Mouse (Mus musculus) neural tube, embryonic 11.5 days (tissue): ENCODE data around the gene Zfp595. TPM values are rescaled to one million over a fixed set of nuclear protein-coding genes. Genes with fewer than 3 reads are reported as not detected.
"Not testable (repeated sequence)": the region's sequence is repeated elsewhere in the genome, so short reads cannot be mapped to it uniquely, and the experiment has no call there.

ENCODE experiments used
- ATAC-seq: fragments of 200-750 bp; cut with Nextera tagmentation; 2 replicates; pipeline ENCODE4 v1.8.0; 2017; ENCODE audit warnings: moderate number of reproducible peaks, mild to moderate bottlenecking, moderate TSS enrichment, moderate library complexity; ENCODE audit not compliant: insufficient read depth, low FRiP score, low TSS enrichment
- DNase-seq: peaks from one replicate; pipeline ENCODE4 v3.0.0-alpha.2; 2015; ENCODE audit warnings: low spot score
- H3K27ac ChIP-seq: fragments of 300-500 bp; sonication (generic); 2 replicates; pipeline ENCODE4 v1.5.1; 2014; ENCODE audit warnings: low read depth, mild to moderate bottlenecking, low read length
- H3K27me3 ChIP-seq: fragments of 300-500 bp; sonication (generic); 2 replicates; pipeline ENCODE4 v1.6.1; 2014; ENCODE audit warnings: mild to moderate bottlenecking, low read length, mixed read lengths; ENCODE audit not compliant: control insufficient read depth, insufficient read depth
- H3K36me3 ChIP-seq: fragments of 300-500 bp; sonication (generic); 2 replicates; pipeline ENCODE4 v1.6.1; 2014; ENCODE audit warnings: mild to moderate bottlenecking, low read length, moderate library complexity, mixed read lengths; ENCODE audit not compliant: control insufficient read depth, insufficient read depth
- H3K4me1 ChIP-seq: fragments of 300-500 bp; sonication (generic); 2 replicates; pipeline ENCODE4 v1.6.1; 2014; ENCODE audit warnings: low read length, mixed read lengths; ENCODE audit not compliant: control insufficient read depth, insufficient read depth
- H3K4me2 ChIP-seq: fragments of 300-500 bp; sonication (generic); 2 replicates; pipeline ENCODE4 v1.6.1; 2014; ENCODE audit warnings: low read depth, mild to moderate bottlenecking, moderate library complexity
- H3K4me3 ChIP-seq: fragments of 300-500 bp; sonication (generic); 2 replicates; pipeline ENCODE4 v1.5.1; 2014; ENCODE audit warnings: low read depth, low read length
- H3K9ac ChIP-seq: fragments of 300-500 bp; sonication (generic); 2 replicates; pipeline ENCODE4 v1.6.1; 2014; ENCODE audit warnings: mild to moderate bottlenecking, low read length
- H3K9me3 ChIP-seq: fragments of 300-500 bp; sonication (generic); 2 replicates; pipeline ENCODE4 v1.6.1; 2016; ENCODE audit warnings: low read length; ENCODE audit not compliant: control insufficient read depth
- WGBS: fragments of 180-500 bp; shearing (Covaris S2); extraction: QIAGEN DNeasy Blood & Tissue Kit; methylation state at CpG from one replicate; pipeline ENCODE4 v1.1.7; 2014; 5-methylcytosine and 5-hydroxymethylcytosine counted together
- polyA plus RNA-seq: library from polyadenylated mRNA; unstranded; fragments of >200 nt; fragmentation: Nextera tagmentation; extraction: Ambion mirVana; gene quantifications from 2 replicates; pipeline ENCODE4 v1.2.1, GENCODE M21; 2014

Gene Zfp595
- polyA plus RNA-seq, result 1.9 and 2.0 TPM in 2 replicates

DNA sequence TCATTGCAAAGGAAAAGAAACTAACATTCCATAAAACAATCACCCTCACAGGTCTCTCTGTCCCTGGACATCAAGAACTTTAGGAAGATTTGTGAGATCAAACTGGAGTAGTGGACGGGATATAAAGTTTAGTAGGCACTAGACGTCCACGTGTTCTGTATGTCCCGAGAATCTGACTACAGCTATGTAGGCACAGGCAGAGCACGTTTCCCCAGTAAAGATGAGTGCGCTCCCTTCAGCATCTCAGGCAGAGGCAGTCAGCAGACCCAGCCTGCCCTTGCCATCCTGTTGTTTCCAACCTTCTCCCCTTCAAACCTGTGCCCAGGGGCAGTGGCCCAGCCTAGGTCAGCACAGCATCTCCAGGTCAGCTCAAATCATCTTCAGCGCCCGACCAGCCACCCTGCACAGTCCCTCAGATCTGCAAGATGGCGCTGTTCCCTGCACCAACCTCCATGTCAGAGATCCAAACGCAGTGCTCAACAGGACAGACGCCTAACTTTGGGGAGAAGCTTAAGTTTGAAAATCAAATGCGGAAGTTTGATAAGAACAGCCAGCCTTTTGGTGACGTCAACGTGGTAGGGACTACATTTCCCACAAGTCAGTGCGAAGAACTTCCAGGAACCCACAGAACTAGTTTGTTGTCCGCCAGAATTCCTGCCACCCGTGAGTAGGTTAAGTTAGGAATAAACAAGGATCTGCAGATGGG lies at the start of gene Zfp595:
Zfp595 (minus strand) TSS at position 552 of the 706 bp plus-strand sequence.
- Histone ChIP-seq H3K9ac (peak within 1 kb of the TSS; percentile 52), H3K27ac (no peak within 1 kb of the TSS), H3K36me3 (no peaks in the 10 kb centered on the region), H3K4me1 (no peaks in the 10 kb centered on the region), H3K27me3 (no peaks in the 10 kb centered on the region), H3K4me3 (peak within 1 kb of the TSS; percentile 47), H3K4me2 (peak within 1 kb of the TSS; percentile 57), H3K9me3 (no peaks in the 10 kb centered on the region)
- 19% methylated on average over 17 of the region's 17 CpGs for WGBS
- DNase-seq (peak; percentile 78), ATAC-seq (peak; percentile 86)

DNA sequence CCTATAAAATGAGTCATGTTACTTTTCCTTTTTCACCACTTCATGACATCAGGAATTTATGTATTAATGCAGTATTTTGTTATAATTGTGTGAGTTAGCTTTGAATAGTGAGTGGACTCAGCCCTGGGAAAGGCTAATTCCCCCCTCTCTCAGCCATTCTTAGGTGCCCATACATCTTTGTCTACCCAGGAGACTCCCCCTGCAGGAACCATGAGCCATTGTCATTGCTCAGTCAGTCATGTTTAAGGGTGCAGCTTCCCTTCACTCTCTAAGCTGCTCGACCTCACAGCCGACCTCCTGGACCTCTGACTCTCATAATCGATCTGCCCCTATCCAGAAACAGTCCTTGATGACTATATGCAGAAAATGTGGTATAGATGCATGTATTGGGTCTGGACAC lies 43.9 kb upstream of the Zfp595 start:
- not testable (repeated sequence) for H3K4me1 ChIP-seq, ATAC-seq, H3K27ac ChIP-seq, H3K9me3 ChIP-seq, H3K27me3 ChIP-seq, H3K9ac ChIP-seq, DNase-seq, H3K36me3 ChIP-seq, H3K4me3 ChIP-seq, H3K4me2 ChIP-seq
- 59% methylated on average over 3 of the region's 3 CpGs for WGBS

GRCm38 (mm10) chr13:67375050-67375911 lies 42.9 kb upstream of the Zfp595 start, which contains the start of the genes Gm28041 and Zfp456:
Gene Gm28041 (minus strand): TSS chr13:67375733.
Gene Zfp456 (minus strand): TSS chr13:67375810.
- H3K4me3 ChIP-seq, result peak within 1 kb of the TSS; percentile 32
- peak; percentile 71 for DNase-seq
- peak; percentile 90 for ATAC-seq
- H3K36me3 ChIP-seq, H3K27ac ChIP-seq, H3K9ac ChIP-seq, H3K27me3 ChIP-seq, H3K9me3 ChIP-seq, H3K4me1 ChIP-seq: not testable (repeated sequence)
- 15% methylated on average over 14 of the region's 15 CpGs for WGBS
- H3K4me2 ChIP-seq, result peak within 1 kb of the TSS; percentile 39

DNA sequence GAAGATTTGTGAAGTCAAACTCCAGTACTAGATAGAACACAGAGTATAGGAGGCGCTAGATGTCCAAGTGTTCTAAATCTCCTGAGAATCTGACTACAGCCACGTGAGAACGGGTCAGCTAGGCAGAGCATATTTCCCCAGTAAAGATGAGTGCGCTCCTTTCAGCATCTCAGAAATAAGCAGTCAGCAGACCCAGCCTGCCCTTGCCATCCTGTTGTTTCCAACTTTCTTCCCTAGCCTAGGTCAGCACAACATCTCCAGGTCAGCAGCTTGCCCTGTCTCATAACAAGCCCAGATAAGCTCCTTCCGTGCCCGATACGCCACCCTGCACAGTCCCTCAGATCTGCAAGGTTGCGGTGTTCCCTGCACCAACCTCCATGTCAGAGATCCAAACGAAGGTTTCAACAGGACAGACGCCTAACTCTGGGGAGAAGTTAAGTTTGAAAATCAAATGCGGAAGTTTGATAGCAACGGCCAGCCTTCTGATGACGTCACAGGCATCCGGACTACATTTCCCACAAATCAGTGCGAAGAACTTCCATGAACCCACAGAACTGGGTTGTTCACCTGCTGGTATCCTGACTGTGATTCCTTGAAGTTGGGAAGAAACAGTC lies 27.9 kb upstream of the Zfp595 start, which contains the start of the genes Gm28044 and Zfp953:
Gm28044 (minus strand) TSS at position 406 of the 614 bp plus-strand sequence.
Zfp953 (minus strand) TSS at position 475 of the 614 bp plus-strand sequence.
- ATAC-seq (peak; percentile 90), DNase-seq (peak; percentile 85)
- under 1% methylated on average over 15 of the region's 15 CpGs for WGBS
- H3K9ac ChIP-seq, result peak within 1 kb of the TSS; percentile 61
- H3K4me3 ChIP-seq, result peak within 1 kb of the TSS; percentile 62
- H3K4me2 ChIP-seq, result peak within 1 kb of the TSS; percentile 49
- H3K27ac ChIP-seq, result no peak within 1 kb of the TSS
- H3K36me3 ChIP-seq, result no peaks in the 10 kb centered on the region
- H3K9me3 ChIP-seq, result no peaks in the 10 kb centered on the region
- H3K27me3 ChIP-seq, result no peaks in the 10 kb centered on the region
- no peaks in the 10 kb centered on the region; the same call in 1 of the 2 replicates for H3K4me1 ChIP-seq

GRCm38 (mm10) chr13:67351854-67352253 lies 19.5 kb upstream of the Zfp595 start:
- Histone ChIP-seq H3K36me3 (no peaks in the 10 kb centered on the region), H3K4me2 (no peak overlapping the region), H3K4me1 (no peaks in the 10 kb centered on the region), H3K4me3 (no peak overlapping the region), H3K27me3 (no peaks in the 10 kb centered on the region), H3K9ac (no peak overlapping the region), H3K27ac (no peak overlapping the region), H3K9me3 (no peaks in the 10 kb centered on the region)
- ATAC-seq (no peak), DNase-seq (no peak)

- H3K9me3 ChIP-seq, result no peaks in the 10 kb centered on the region
- ATAC-seq (no peak), DNase-seq (no peak)
- WGBS, result 92% methylated on average over 2 of the region's 2 CpGs
- H3K27me3 ChIP-seq, result no peaks in the 10 kb centered on the region
- no peak overlapping the region for H3K4me3 ChIP-seq
- H3K9ac ChIP-seq, result no peak overlapping the region
- no peaks in the 10 kb centered on the region for H3K4me1 ChIP-seq
- H3K36me3 ChIP-seq, result no peaks in the 10 kb centered on the region
- no peak overlapping the region for H3K4me2 ChIP-seq
- no peak overlapping the region for H3K27ac ChIP-seq
Measured at GRCm38 (mm10) chr13:67343422-67343821, 11.1 kb upstream of the Zfp595 start.

DNA sequence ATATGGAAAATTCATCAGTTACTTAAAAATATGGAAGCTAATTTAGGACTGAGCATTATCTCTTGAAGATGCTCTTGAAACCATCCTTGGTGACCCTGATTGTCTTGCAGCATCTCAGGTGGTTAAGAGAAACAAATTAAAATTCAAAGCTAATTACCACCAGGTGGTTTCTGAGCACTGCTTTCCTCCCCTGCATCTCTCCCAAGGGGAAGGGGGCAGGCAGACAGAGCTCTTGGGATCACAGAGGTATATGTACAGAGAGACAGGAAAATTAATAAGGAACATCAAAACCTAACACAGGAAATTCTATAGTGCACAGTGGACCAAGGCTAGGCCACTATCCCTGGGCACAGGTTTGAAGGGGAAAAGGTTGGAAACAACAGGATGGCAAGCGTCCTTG lies 507 bp upstream of the Zfp595 start:
- Histone ChIP-seq H3K27me3 (no peaks in the 10 kb centered on the region), H3K4me3 (peak overlapping the region; percentile 47), H3K4me1 (no peaks in the 10 kb centered on the region), H3K36me3 (no peaks in the 10 kb centered on the region), H3K9ac (peak overlapping the region; percentile 52), H3K9me3 (no peaks in the 10 kb centered on the region), H3K27ac (no peak overlapping the region), H3K4me2 (peak overlapping the region; percentile 57)
- ATAC-seq (peak; percentile 33; the same call in 1 of the 2 replicates), DNase-seq (no peak)
- 82% methylated on average over 1 of the region's 1 CpGs for WGBS

- H3K27ac ChIP-seq, result no peak overlapping the region
Measured at GRCm38 (mm10) chr13:67306718-67307117, 25.7 kb downstream of the Zfp595 start.

More at GRCm38 (mm10) chr13:67306718-67307117, 25.7 kb downstream of the Zfp595 start:
- Histone ChIP-seq H3K36me3 (no peaks in the 10 kb centered on the region), H3K9ac (no peak overlapping the region), H3K27me3 (no peaks in the 10 kb centered on the region), H3K9me3 (no peaks in the 10 kb centered on the region), H3K4me3 (peak overlapping the region; percentile 76), H3K4me1 (no peaks in the 10 kb centered on the region), H3K4me2 (peak overlapping the region; percentile 77)
- 33% methylated on average over 5 of the region's 5 CpGs for WGBS
- ATAC-seq, result peak; percentile 62
- DNase-seq, result no peak
